Comparison of ENCODE assay signal across 38 mouse cellular contexts in the genomic region with DNA sequence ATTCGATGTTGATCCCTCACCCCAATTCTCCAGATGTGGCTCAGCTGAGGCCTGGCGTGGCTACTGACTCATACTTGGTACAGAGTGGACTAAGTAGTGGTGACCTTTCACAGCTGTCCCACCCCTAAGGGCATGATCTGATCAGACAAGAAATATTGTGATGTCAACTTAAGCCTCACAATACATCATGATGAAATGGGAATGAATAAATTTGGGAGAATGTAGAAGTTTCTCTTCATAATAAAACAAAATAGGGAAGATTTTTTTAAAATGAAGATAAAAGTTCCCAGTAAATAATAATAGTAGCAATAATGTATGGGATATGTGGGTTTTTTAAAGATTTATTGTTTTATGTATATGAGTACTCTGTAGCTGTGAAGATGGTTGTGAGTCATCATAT. TPM values are rescaled to one million over a fixed set of nuclear protein-coding genes. Genes with fewer than 3 reads are reported as not detected.
"Had no signal": no experiment of that assay in that cellular context is flagged by ENCODE, and none has a peak within 500 bp of the region (broad histone marks: within the 10 kb centered on the region; RNA-seq: fewer than 3 reads in every experiment).

Gene Ubqlnl (minus strand): TSS at position 101 of the 400 bp plus-strand sequence.

- H3K27me3 ChIP-seq: limb, embryonic 12.5 days; limb, embryonic 13.5 days; limb, embryonic 15.5 days; liver, embryonic 12.5 days; liver, embryonic 13.5 days; liver, embryonic 15.5 days; lung, embryonic 15.5 days; megakaryocyte, embryonic 14.5 days; midbrain, embryonic 12.5 days; midbrain, embryonic 13.5 days; midbrain, embryonic 15.5 days had no signal

- DNase-seq: left cerebral cortex, postnatal 4 days; liver; liver, embryonic 13.5 days; liver, postnatal 0 days; lung, adult 18-20 months; lung, adult 2 months; lung, embryonic 14.5 days; lung, postnatal 10 days; lung, postnatal 14 days; lung, postnatal 36 days; lung, postnatal 4 days; midbrain, embryonic 14.5 days had no signal

- H3K4me3 ChIP-seq: left cerebral cortex, adult 2 months; limb, embryonic 10.5 days; limb, embryonic 12.5 days; limb, embryonic 13.5 days; limb, embryonic 15.5 days; liver, embryonic 12.5 days; liver, embryonic 13.5 days; liver, embryonic 15.5 days; lung, embryonic 15.5 days; megakaryocyte, embryonic 14.5 days; midbrain, embryonic 10.5 days; midbrain, embryonic 12.5 days; midbrain, embryonic 13.5 days; midbrain, embryonic 15.5 days; myocyte had no signal

- H3K4me1 ChIP-seq: limb, embryonic 10.5 days; limb, embryonic 12.5 days; limb, embryonic 13.5 days; limb, embryonic 15.5 days; liver, embryonic 12.5 days; liver, embryonic 13.5 days; liver, embryonic 15.5 days; lung, embryonic 15.5 days; midbrain, embryonic 10.5 days; midbrain, embryonic 12.5 days; midbrain, embryonic 13.5 days; midbrain, embryonic 15.5 days had no signal

- H3K27ac ChIP-seq: left cerebral cortex, adult 2 months; limb, embryonic 10.5 days; limb, embryonic 12.5 days; limb, embryonic 13.5 days; limb, embryonic 15.5 days; liver, embryonic 12.5 days; liver, embryonic 13.5 days; liver, embryonic 14.5 days; liver, embryonic 15.5 days; lung, embryonic 15.5 days; macrophage; midbrain, embryonic 10.5 days; midbrain, embryonic 12.5 days; midbrain, embryonic 13.5 days; midbrain, embryonic 15.5 days had no signal

- H3K36me3 ChIP-seq: limb, embryonic 10.5 days; limb, embryonic 12.5 days; limb, embryonic 13.5 days; limb, embryonic 15.5 days; liver, embryonic 12.5 days; liver, embryonic 13.5 days; liver, embryonic 15.5 days; lung, embryonic 15.5 days; midbrain, embryonic 10.5 days; midbrain, embryonic 12.5 days; midbrain, embryonic 13.5 days; midbrain, embryonic 15.5 days had no signal

RNA-seq across cellular contexts. Expression of gene Ubqlnl, which starts in this region (rescaled TPM):
- polyA plus RNA-seq: limb, embryonic 10.5 days; limb, embryonic 11.5 days; limb, embryonic 12.5 days; limb, embryonic 13.5 days; limb, embryonic 14.5 days; limb, embryonic 15.5 days; liver, adult 2 months; liver, embryonic 11.5 days; liver, embryonic 12.5 days; liver, embryonic 13.5 days; liver, embryonic 14.5 days; liver, embryonic 15.5 days; liver, embryonic 16.5 days; liver, postnatal 0 days; lung, adult 2 months; lung, embryonic 14.5 days; lung, embryonic 15.5 days; lung, embryonic 16.5 days; lung, postnatal 0 days; macrophage; midbrain, embryonic 10.5 days; midbrain, embryonic 11.5 days; midbrain, embryonic 12.5 days; midbrain, embryonic 13.5 days; midbrain, embryonic 14.5 days; midbrain, embryonic 15.5 days; midbrain, embryonic 16.5 days; midbrain, postnatal 0 days; myocyte had no signal
